Mouse (Mus musculus) left cerebral cortex, postnatal 36 days (tissue): ENCODE measurements around the gene 1700021F07Rik. TPM values are rescaled to one million over a fixed set of nuclear protein-coding genes. Genes with fewer than 3 reads are reported as not detected.

ENCODE experiments used
- DNase-seq, 2 experiments: peaks; one replicate each; pipeline ENCODE4 v3.0.0; 2021 to 2022; ENCODE audit warnings: low spot score in 2 of 2, mixed read lengths in 1 of 2
- intact Hi-C: fragments of 180-260 bp; cut with DNase I; formaldehyde crosslinking; loops from one replicate; pipeline ENCODE4 v1.15.1; 2025
- total RNA-seq, 2 experiments: library from RNA; stranded (reverse); gene quantifications; 2 replicates each; pipeline ENCODE4 v1.2.3; 2021

Gene 1700021F07Rik
- total RNA-seq, result not detected

GRCm38 (mm10) chr2:173522376-173522775, at the start of gene 1700021F07Rik:
1700021F07Rik (plus strand) TSS chr2:173522586.
- DNase-seq, result no peak
- intact Hi-C loops, result no loop called here

- intact Hi-C loops, result no loop called here
These were observed 49.2 kb upstream of the 1700021F07Rik start for GRCm38 (mm10) chr2:173473233-173473632.

DNA sequence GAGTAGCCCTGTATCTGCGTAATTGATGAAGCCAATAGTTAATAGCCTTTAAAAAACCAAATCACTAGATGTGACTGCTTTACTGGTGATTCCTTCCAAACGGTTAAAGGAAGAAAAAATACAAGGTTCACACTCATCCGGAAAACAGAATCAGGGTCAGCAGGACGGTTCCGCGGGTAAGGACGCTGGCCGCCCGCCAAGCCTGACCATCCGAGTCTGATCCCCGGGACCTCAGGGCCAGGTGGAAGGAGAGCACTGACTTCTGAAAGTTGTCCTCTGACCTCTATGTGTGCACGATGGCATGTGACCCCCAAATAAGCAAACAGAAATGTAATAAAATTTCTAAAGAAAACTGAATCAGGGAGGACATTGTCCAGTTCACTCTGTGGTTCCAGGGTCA, 43.3 kb upstream of the 1700021F07Rik start:
- intact Hi-C loops, result no loop called here
- DNase-seq, result no peak

More at GRCm38 (mm10) chr2:173473233-173473632, 49.2 kb upstream of the 1700021F07Rik start:
- DNase-seq, result no peak

- DNase-seq, result no peak
- intact Hi-C loops, result no loop called here
These were observed 37.9 kb upstream of the 1700021F07Rik start for GRCm38 (mm10) chr2:173484486-173484885.

GRCm38 (mm10) chr2:173499612-173500011, 22.8 kb upstream of the 1700021F07Rik start:
- no peak for DNase-seq
- intact Hi-C loops, result no loop called here

- intact Hi-C loops, result no loop called here
These were observed 8.4 kb upstream of the 1700021F07Rik start for GRCm38 (mm10) chr2:173513977-173514376.

DNA sequence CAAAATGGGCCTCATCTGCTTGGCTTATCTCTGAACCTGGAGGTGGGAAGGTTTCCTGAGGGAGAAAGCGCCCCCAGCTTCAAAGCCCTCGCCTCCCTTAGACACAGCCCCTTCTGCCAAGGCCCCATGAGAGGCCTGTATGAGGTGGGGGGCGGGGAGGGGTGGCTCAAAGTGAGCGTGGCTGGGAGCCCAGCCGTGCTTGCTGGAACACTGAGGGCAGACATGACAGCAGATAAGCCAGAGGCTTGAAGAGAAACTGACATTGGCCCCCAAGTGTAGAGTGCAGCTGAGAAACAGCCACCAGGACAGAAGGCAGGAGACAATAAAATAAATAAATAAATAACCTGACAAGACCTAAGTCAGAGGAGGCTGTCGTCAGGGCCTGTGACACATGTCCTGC, 7.2 kb upstream of the 1700021F07Rik start:
- DNase-seq, result no peak
- intact Hi-C loops, result no loop called here

More at GRCm38 (mm10) chr2:173513977-173514376, 8.4 kb upstream of the 1700021F07Rik start:
- DNase-seq, result no peak

GRCm38 (mm10) chr2:173516150-173516855, 6.1 kb upstream of the 1700021F07Rik start:
- intact Hi-C loops, result no loop called here

DNA sequence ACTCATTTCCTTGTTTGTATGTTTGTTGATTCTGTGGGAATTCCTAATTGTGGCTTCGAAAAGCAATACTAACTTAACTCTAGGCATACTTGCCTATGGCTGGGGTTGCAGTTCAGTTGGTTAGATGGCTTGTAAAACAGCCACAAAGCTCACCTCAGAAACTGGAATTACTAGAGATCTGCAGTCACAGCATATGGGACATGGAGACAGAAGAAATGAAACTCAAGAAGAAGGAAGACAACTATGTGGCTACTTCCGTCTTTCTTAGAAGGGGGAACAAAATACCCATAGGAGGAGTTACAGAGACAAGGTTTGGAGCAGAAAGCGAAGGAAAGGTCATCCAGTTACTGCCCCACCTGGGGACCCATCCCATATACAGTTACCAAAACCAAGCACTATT, 6.1 kb downstream of the 1700021F07Rik start:
- no peak for DNase-seq
- intact Hi-C loops, result no loop called here

More at GRCm38 (mm10) chr2:173516150-173516855, 6.1 kb upstream of the 1700021F07Rik start:
- no peak for DNase-seq

- intact Hi-C loops, result no loop called here
- DNase-seq, result no peak
These were observed 10.5 kb downstream of the 1700021F07Rik start for GRCm38 (mm10) chr2:173532711-173533462.

DNA sequence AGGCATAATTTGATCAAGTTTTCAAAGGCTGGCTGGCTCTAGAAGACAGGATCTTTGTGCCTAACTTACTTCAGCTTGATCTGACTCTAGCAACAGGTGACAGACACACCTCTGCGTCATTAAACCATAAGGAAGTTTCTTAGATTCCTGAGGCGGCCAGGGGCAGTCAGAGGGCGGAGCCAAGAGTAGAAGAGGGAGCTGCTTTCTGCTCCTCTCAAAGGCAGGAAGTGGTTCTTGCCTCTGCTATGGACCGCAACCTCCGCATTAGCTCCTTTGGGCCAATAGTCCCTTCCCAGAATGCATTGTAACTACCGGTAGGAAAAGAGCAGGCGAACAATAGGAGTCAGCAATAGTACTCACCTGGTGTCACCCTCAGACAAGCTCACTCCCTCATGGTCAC, 12.2 kb downstream of the 1700021F07Rik start:
- no peak for DNase-seq
- intact Hi-C loops, result no loop called here

DNA sequence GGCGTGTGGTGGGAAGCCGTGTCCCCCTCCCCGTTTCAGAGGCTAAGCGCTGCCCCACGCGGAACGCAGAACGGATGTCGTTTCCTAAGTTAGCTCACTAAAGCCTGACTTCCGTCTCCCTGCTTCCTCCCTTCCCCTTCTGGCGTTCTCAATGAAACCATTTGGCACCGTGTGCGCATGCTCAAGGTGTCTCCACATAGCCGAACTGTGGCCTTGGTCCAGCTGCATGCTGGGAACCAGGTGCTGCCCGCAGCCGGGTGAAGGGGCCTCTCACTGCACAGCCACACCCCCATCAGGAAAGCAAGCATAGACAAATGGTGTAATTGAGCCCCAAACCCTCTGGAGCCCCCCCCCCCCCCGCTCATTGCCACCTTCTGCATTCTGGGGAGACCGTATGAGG, 13.0 kb downstream of the 1700021F07Rik start:
- intact Hi-C loops, result no loop called here

DNA sequence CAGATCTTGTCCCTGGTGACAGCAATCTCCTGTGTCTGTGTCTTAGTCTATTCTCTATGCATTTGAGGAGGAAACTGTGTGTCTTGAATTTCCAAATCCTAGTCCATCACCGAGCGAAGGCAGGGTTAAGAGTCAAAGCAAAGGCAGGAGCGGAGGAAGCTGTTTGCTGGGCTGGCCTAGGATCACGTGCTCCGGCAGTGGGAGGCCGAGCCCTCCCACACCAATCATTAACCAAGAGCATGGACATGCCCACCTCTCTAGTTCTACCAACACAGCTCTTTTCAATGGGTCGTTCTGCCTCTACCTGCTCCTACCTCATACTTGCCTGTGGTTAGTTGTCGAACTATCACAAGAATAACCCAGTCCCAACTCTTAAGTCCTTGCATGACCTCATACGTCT, 13.5 kb downstream of the 1700021F07Rik start:
- no peak for DNase-seq
- intact Hi-C loops, result no loop called here

More for the DNA sequence above, 13.0 kb downstream of the 1700021F07Rik start:
- no peak for DNase-seq

- no peak for DNase-seq
These were observed 17.4 kb downstream of the 1700021F07Rik start for GRCm38 (mm10) chr2:173539781-173540180.

DNA sequence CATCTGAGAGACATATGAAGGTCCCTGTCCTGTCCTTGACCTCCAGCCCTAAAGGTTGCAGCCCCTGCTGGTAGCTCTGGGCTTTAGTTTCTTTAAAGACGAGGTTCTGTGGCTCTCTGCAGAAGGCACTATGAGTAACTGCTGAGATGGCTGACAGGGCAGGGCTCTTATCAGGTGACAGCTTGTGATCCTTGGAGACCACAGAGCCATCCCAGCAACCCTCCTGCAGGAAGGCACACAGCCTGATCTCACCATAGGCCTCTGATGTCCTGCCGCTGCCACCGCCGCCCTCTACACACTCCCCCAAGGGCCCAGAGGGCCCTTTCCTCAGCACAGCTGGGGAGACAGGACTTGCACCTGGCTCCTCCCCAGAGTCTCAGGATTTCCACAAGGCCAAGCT, 19.4 kb downstream of the 1700021F07Rik start:
- no peak for DNase-seq
- intact Hi-C loops, result loop anchor here (10.0 kb wide), 1 partner anchor 207 kb away; no protein-coding TSS in a partner anchor

More at GRCm38 (mm10) chr2:173539781-173540180, 17.4 kb downstream of the 1700021F07Rik start:
- intact Hi-C loops, result loop anchor here (10.0 kb wide), 1 partner anchor 205 kb away; no protein-coding TSS in a partner anchor

DNA sequence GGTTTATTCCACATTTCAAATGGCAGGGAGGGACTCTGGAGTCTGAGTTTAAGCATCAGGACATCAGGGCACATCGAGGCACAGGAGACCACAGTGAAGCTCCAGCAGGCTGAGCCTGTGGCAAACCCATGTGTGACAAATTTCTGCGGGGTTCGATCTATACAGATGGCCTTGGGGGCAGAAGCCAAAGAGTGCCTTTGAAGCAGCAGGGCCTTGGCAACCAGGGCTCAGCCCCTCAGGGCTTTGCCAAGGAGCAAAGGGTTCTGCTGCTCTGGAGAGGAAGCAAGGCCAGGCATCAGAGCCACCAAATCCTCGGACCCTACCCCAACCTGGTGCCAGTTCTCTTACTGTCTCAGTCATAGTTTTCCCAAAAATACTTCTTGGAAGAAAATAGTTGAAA, 20.3 kb downstream of the 1700021F07Rik start:
- intact Hi-C loops, result loop anchor here (10.0 kb wide), 1 partner anchor 208 kb away; no protein-coding TSS in a partner anchor
- DNase-seq, result no peak

DNA sequence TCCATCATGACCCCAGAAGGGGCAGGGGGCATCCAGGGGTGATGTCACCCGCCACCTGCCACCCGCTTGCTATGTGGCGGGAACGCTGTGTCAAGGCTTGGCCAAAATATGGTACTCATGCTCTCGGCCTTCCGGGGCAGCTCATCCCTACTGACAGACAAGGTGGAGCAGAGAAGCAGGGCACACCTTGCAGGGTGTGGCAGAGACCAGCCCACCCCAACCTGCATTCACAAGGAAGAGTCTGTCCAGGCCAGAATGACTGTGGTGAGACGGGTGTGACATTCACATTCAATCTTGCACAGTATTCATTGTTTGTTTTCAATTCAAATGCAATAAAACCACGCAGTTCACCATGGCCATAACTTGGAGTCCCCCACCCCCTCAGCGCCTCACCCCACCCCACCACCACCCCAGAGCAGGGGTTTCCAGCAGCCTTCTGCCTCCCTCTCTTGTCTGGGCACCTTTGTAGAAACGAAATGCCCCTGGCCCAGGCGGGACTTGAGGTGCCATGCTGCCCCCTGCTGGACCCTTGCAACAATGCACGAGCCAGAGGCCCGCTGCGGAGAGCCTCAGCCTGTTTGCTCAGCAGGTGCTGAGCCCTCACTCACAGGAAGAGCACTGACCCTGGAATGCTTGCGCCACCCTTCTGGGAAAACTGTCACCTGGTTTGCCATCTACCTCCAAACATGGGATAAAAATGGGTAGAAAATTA, 23.8 kb downstream of the 1700021F07Rik start:
- intact Hi-C loops, result loop anchor here (2.0 to 10.0 kb wide), 2 partner anchors 211 to 317 kb away; no protein-coding TSS in a partner anchor
- peak; percentile 77 to 78 for DNase-seq

- DNase-seq, result no peak
These were observed 26.9 kb downstream of the 1700021F07Rik start for GRCm38 (mm10) chr2:173549236-173549635.

DNA sequence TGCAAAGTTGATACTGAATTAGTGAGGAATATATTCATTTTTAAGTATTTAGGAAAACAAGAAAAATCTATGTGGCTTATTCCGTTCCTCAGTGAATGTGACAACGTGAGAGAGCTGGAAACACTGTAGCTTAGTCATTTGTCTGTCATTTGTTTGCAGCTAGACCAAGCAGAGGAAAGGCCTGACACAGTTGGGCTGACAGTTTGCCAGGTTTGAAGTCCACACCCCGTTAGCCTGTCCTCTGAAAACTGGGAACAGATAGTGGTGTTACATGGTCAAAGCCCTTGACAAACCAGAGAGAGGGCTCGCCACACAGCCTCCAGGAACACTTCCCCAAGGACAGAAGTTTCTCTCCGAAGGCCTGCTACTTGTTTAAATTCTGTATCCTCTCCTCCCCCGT, 28.3 kb downstream of the 1700021F07Rik start:
- intact Hi-C loops, result no loop called here
- no peak for DNase-seq

More at GRCm38 (mm10) chr2:173549236-173549635, 26.9 kb downstream of the 1700021F07Rik start:
- intact Hi-C loops, result loop anchor here (10.0 kb wide), 1 partner anchor 214 kb away; no protein-coding TSS in a partner anchor

GRCm38 (mm10) chr2:173553863-173554262, 31.5 kb downstream of the 1700021F07Rik start:
- no peak for DNase-seq
- intact Hi-C loops, result no loop called here
